Mouse (Mus musculus) left cerebral cortex, adult 8-10 months (tissue): ENCODE data around the gene Taf3. TPM values are rescaled to one million over a fixed set of nuclear protein-coding genes. Genes with fewer than 3 reads are reported as not detected.

Experiments
- DNase-seq, 2 experiments: peaks; one replicate each; pipeline ENCODE4 v3.0.0; 2022; ENCODE audit warnings: low spot score in 2 of 2
- total RNA-seq, 4 experiments: library from RNA; stranded (reverse); gene quantifications; 2 replicates each; pipeline ENCODE4 v1.2.4; 2022

Gene Taf3
- total RNA-seq = 10 to 100 TPM; 12.8 to 14.9 (median 13.8) TPM

- DNase-seq = peak; percentile 76 to 90
Measured at GRCm38 (mm10) chr2:10048461-10048860, at the start of gene Taf3. TSS of gene Taf3 (minus strand) at chr2:10048596.

GRCm38 (mm10) chr2:10094327-10095100 is 46.1 kb upstream of the Taf3 start:
- no peak for DNase-seq

GRCm38 (mm10) chr2:10087256-10087850 is 39.0 kb upstream of the Taf3 start:
- DNase-seq = no peak

DNA sequence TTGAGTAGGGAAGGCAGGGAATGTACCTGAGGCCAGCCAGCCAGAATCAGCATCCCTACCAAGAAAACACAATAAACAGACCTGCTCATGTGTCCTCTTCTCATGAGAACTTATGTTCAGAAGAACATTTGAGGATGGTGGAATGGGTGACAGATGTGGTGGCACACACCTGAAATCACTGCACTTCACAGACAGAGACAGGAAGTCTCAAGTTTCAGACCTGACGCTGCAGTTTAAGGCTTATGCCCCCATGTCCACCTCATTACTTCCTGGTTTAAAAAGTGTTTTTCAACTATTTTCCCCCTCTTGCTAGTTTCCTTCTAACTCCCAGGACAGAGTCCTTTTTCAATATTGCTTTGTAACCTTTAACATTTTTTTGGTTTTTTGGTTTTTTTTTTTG is 34.3 kb upstream of the Taf3 start:
- DNase-seq = no peak

DNA sequence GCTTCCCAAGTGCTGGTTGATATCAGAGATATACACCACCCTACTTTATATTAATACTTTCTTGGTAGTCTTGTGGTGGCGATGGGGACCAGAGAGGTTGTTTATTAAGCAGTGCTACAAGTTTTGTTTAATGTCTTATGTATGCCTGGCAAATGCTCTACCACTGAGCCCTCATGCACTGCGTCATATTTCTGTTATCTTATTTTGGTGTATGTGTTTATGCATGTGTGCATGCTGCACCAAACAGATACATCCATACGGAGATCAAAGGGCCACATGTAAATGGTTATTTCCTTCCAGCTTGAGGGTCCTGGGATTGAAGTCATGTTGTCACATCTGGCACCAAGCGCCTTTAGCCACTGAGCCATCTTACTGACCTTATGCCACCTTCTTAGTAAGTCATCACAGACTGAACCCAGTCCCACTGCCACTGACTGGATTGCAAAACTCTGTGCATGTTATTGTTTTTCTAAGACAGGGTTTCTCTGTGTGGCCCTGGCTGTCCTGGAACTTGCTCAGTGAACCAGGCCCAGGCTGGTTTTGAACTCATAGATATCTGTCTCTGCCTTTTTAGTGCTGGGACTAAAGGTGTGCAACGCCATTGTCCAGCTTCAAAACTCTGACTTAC is 33.2 kb upstream of the Taf3 start:
- DNase-seq = no peak

- peak; percentile 92 to 95 for DNase-seq
Measured at GRCm38 (mm10) chr2:10080310-10081010, 32.1 kb upstream of the Taf3 start, which contains the start of the genes Atp5c1 and Kin. TSS of gene Atp5c1 (minus strand) at chr2:10080510. TSS of gene Kin (plus strand) at chr2:10080593.

DNA sequence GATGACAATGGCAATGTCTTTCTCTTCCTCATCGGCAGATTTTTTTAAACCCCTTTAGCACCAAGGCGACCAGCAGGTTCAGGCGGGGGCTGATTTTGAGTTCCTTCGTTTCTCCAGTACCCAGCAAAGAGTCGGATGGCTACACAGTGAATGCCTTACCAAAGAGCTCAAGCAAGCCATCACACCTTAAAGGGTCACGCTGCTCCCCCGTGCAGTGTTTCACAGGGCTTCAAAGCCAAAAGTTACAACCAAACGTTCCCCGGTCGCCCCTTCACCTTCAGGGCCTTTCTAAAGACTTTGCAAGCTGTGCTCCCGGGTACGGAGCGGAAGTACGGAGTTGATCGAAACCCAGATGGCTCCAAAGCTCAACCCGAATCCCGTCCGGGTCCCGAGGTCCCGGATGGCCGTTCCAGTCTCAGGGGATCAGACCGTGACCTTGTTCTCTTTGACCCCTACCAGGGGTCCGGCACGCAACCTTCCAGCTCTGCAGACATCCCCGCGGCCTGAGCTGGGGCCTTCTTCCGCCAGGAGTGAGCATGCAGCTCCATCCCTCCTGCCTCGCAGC is 31.4 kb upstream of the Taf3 start:
- DNase-seq = no peak

- DNase-seq = no peak
Measured at GRCm38 (mm10) chr2:10076675-10077074, 28.3 kb upstream of the Taf3 start.

DNA sequence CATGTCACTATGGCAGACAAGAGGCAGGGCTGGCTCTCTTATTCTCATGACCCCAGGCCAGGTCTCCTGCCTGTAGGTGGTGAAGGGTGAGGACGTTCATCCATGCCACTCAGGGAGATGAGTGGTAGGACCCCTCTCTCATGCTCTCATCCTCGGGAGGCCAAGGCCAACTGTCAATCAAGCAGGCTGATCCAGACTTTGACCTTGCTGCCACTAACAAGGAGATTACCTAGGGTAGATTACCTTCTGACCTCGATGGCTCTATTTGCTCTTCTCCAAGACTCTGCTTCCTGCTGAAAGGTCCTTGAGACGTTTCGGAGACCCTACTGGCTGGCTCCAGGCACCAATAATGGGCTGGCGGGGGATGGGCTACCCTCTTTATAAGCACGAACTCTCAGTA is 26.1 kb upstream of the Taf3 start:
- no peak for DNase-seq

GRCm38 (mm10) chr2:10071751-10072150 is 23.4 kb upstream of the Taf3 start:
- no peak for DNase-seq

GRCm38 (mm10) chr2:10058836-10059235 is 10.4 kb upstream of the Taf3 start:
- DNase-seq = no peak

DNA sequence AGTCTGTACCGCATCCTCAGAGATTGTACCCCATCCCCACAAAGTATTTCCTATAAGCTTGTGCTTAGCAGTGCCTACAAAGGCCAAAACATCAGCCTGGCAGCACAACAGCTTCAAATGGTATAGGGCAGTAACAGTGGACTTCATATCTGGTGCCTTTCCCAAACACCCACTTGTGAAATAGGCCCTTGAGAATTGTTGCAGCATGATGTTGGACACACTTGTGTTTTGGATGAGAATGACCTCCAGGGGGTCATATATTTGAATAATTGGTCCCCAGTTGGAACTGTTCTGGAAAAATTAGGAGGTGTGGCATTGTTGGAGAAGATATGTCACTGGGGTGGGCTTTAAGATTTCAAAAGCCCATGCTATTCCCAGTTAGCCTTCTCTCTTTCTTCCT is 3.6 kb upstream of the Taf3 start:
- no peak for DNase-seq

GRCm38 (mm10) chr2:10050878-10051277 is 2.5 kb upstream of the Taf3 start:
- DNase-seq = peak in 1 of 2 experiments; percentile 82

- DNase-seq = no peak
Measured at GRCm38 (mm10) chr2:10049456-10049855, 1.1 kb upstream of the Taf3 start.

- no peak for DNase-seq
Measured at GRCm38 (mm10) chr2:10047758-10048436, 499 bp downstream of the Taf3 start.

DNA sequence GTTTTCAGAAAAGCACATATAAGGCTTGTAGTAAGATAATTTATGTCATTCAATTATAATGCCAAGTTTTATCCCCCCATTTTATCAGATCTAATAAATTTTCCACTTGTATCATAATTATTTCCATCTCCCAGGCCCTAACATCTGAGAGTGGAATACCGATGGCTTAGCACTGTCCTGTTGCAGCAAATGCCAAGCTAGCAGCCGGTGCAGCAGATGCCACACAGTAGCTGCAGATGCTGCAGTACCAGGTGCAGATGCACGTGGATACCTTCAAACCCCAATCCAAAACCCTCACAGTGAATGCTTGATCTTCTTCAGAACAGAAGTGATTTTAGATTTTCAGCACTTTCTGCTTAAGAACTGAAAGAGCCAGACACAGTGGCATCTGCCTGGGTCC is 13.4 kb downstream of the Taf3 start:
- DNase-seq = no peak

GRCm38 (mm10) chr2:10033684-10034083 is 14.7 kb downstream of the Taf3 start:
- DNase-seq = no peak

- DNase-seq = no peak
Measured at GRCm38 (mm10) chr2:10029755-10030154, 18.6 kb downstream of the Taf3 start.

DNA sequence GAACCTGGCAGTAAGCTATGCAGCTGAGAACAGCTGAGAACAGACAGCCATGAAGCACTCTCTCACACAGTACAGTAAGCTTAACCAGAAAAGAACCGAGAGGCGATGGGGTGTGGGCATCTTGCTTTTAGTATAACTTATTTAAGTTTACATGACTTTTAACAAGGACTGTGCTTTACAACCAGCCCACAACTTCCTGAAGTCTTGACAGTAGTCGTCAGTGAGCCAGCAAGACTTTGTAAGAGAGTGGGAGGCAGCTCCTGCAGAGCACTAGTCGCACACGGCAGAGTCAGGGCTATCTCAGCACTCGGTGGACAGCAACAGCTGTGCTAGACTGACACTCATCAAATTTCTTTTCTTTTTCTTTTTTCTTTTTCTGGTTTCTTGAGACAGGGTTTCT is 24.1 kb downstream of the Taf3 start:
- no peak for DNase-seq

- DNase-seq = no peak
Measured at GRCm38 (mm10) chr2:10021296-10021695, 27.1 kb downstream of the Taf3 start.
